Mouse (Mus musculus) heart, postnatal 10 days (tissue): ENCODE measurements at regions not wholly inside any gene's neighbourhood (a gene's known extent, or its start where the extent isn't known, plus 50 kb on each side); places are given as distances from the start of the nearest gene placed in this dataset.
A peak's percentile ranks its signal among the peaks of the same experiment; 100 is the strongest.

Experiments used
- DNase-seq, 2 experiments: peaks; one replicate each; pipeline ENCODE4 v3.0.0; 2021
- intact Hi-C: fragments of 180-260 bp; cut with DNase I; formaldehyde crosslinking; loops from one replicate; pipeline ENCODE4 v1.15.1; 2025
- microRNA-seq, 2 experiments: library from miRNA; unstranded; fragments of <30 nt; microRNA quantifications; one replicate each; pipeline ENCODE4 v1.2.0; 2022

DNA sequence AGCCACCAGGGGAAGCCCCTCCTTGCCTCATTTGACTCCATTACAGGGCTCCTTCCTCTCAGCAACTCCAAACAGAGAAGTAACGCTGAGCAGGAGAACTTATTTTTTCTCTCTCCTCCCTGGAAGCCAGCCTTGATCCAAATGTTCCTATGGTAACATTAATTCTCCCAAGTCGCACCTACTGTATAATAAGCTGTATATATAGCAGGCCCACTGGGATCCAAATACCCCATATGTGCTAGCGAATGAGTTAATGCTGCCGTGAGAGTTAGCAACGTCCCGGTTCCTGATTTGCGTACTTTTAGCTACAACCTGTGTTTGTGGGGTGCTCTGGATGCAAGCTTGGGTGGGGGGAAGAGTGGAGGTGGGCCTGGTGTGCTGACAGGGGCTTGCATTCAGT lies 75.4 kb upstream of the Zfp507 start:
- intact Hi-C loops: no loop called here

DNA sequence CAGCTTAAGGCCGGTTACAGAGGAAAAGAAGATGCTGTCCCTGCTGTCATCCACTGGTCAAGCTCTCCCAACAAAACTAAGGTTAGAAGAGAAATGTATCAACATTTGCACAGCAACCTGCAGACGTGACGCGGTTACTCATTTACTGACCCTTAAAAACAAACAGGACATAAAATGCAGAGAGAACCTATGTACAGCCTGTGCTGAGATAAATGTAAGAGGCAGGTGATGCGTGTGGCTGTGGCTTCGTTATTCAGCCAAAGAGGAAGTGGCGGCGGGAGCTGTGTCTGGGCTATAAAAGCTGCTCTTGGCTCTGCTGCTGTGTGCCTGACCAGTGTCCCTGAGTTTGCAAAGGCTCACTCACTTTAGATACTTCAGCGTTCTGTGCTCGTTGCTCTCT lies 58.2 kb upstream of the Zfp507 start:
- intact Hi-C loops: no loop called here
- no peak for DNase-seq

More for the DNA sequence above, 75.4 kb upstream of the Zfp507 start:
- no peak for DNase-seq

DNA sequence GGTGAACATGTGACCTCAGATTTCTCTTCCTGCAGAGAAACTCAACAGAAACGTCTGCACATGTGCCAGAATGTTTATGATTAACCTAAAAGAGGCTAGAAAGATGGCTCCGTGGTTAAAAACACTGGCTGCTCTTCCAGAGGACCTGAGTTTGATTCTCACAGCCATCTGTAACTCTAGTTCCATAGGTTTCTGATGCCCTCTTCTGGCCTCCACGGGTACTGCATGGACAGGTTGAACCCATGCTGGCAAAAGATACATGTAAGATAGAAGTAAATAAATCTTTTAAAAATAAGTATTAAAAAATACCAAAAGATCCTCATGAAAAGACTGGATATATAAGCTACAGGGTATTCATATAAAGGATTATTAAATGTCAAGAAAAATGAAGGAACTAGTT lies 56.8 kb upstream of the Zfp507 start:
- intact Hi-C loops: loop anchor here (10.0 kb wide), 1 partner anchor 175 kb away; no protein-coding TSS in a partner anchor
- DNase-seq: peak; percentile 18 to 24

DNA sequence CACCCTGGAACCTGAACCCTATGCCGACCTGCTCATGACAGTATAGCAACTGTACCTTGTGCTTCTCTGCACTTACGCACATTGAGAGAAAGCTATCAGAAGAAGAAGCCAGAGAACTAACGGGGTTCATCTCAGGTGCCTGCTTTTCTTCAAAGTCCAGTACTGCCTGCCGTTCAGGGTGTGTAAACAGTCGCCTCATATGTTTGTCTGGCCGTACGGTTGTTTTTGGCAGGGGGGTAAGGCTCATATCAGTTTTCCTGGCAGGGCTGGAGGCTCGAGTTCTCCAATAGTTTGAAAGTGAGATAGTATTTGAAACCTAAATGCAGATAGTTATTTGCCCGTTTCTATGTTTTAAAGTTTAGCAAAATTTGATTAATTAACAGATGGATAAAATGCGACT lies 54.9 kb upstream of the Zfp507 start:
- intact Hi-C loops: loop anchor here (10.0 kb wide), 1 partner anchor 173 kb away; no protein-coding TSS in a partner anchor
- DNase-seq: peak in 1 of 2 experiments; percentile 5

Small RNA genes in the stretch of these regions (microRNA-seq; reads per million reads assigned to microRNA genes)
- gene Gm23292: 0 reads per million in 2 experiments
